Mouse (Mus musculus): ENCODE data around the gene Tulp3. TPM values are rescaled to one million over a fixed set of nuclear protein-coding genes. Genes with fewer than 3 reads are reported as not detected.
"Not testable (repeated sequence)": the region's sequence is repeated elsewhere in the genome, so short reads cannot be mapped to it uniquely, and the experiment has no call there.

The Tulp3 gene
- polyA plus RNA-seq, 1 experiment: 0.07 TPM

GRCm38 (mm10) chr6:128338876-128339275 lies 16.8 kb downstream of the Tulp3 start:
- no peak overlapping the region for H3K4me3 ChIP-seq (replicated peaks)
- no peaks in the 10 kb centered on the region for H3K9me3 ChIP-seq (ENCODE audit: control insufficient read depth, low read length)
- H3K36me3 ChIP-seq (ENCODE audit: control insufficient read depth): no peaks in the 10 kb centered on the region
- no peaks in the 10 kb centered on the region for H3K27me3 ChIP-seq (ENCODE audit: control insufficient read depth)
- TF ChIP-seq GATA1 (IDR thresholded peaks at IDR 0.05; ENCODE audit: low read length) (no peak), TAL1 (IDR thresholded peaks at IDR 0.05; ENCODE audit: low read length) (no peak)
- H3K4me1 ChIP-seq (ENCODE audit: control insufficient read depth): no peaks in the 10 kb centered on the region

GRCm38 (mm10) chr6:128337467-128337866 lies 18.2 kb downstream of the Tulp3 start:
- Histone ChIP-seq H3K4me1 (ENCODE audit: control insufficient read depth) (no peaks in the 10 kb centered on the region), H3K27me3 (ENCODE audit: control insufficient read depth) (no peaks in the 10 kb centered on the region), H3K4me3 (replicated peaks) (no peak overlapping the region), H3K9me3 (ENCODE audit: control insufficient read depth, low read length) (no peaks in the 10 kb centered on the region), H3K36me3 (ENCODE audit: control insufficient read depth) (no peaks in the 10 kb centered on the region)
- TF ChIP-seq TAL1 (IDR thresholded peaks at IDR 0.05; ENCODE audit: low read length) (no peak), GATA1 (IDR thresholded peaks at IDR 0.05; ENCODE audit: low read length) (no peak)

- TF ChIP-seq GATA1 (IDR thresholded peaks at IDR 0.05; ENCODE audit: low read length) (no peak), TAL1 (IDR thresholded peaks at IDR 0.05; ENCODE audit: low read length) (no peak)
- H3K9me3 ChIP-seq (ENCODE audit: control insufficient read depth, low read length): no peaks in the 10 kb centered on the region
- H3K4me1 ChIP-seq (ENCODE audit: control insufficient read depth): no peaks in the 10 kb centered on the region
- no peaks in the 10 kb centered on the region for H3K36me3 ChIP-seq (ENCODE audit: control insufficient read depth)
- no peaks in the 10 kb centered on the region for H3K27me3 ChIP-seq (ENCODE audit: control insufficient read depth)
- H3K4me3 ChIP-seq (replicated peaks): no peak overlapping the region
These were observed 21.1 kb downstream of the Tulp3 start for GRCm38 (mm10) chr6:128334397-128335124.

- no peak overlapping the region for H3K4me3 ChIP-seq (replicated peaks)
- TF ChIP-seq GATA1 (IDR thresholded peaks at IDR 0.05; ENCODE audit: low read length) (no peak), TAL1 (IDR thresholded peaks at IDR 0.05; ENCODE audit: low read length) (no peak)
These were observed 37.3 kb downstream of the Tulp3 start for GRCm38 (mm10) chr6:128318317-128318716.

GRCm38 (mm10) chr6:128315597-128315996 lies 40.1 kb downstream of the Tulp3 start:
- TF ChIP-seq TAL1 (IDR thresholded peaks at IDR 0.05; ENCODE audit: low read length): no peak
- no peak for TF ChIP-seq GATA1 (IDR thresholded peaks at IDR 0.05; ENCODE audit: low read length)

More at GRCm38 (mm10) chr6:128318317-128318716, 37.3 kb downstream of the Tulp3 start:
- Histone ChIP-seq H3K9me3 (ENCODE audit: control insufficient read depth, low read length) (no peaks in the 10 kb centered on the region), H3K27me3 (ENCODE audit: control insufficient read depth) (no peaks in the 10 kb centered on the region), H3K36me3 (ENCODE audit: control insufficient read depth) (no peaks in the 10 kb centered on the region; the same call in 1 of the 2 replicates), H3K4me1 (ENCODE audit: control insufficient read depth) (no peaks in the 10 kb centered on the region)

GRCm38 (mm10) chr6:128314796-128315195 lies 40.9 kb downstream of the Tulp3 start:
- Histone ChIP-seq H3K9me3 (ENCODE audit: control insufficient read depth, low read length) (no peaks in the 10 kb centered on the region), H3K4me3 (replicated peaks) (no peak overlapping the region), H3K36me3 (ENCODE audit: control insufficient read depth) (no peaks in the 10 kb centered on the region), H3K4me1 (ENCODE audit: control insufficient read depth) (no peaks in the 10 kb centered on the region), H3K27me3 (ENCODE audit: control insufficient read depth) (no peaks in the 10 kb centered on the region)
- TF ChIP-seq GATA1 (IDR thresholded peaks at IDR 0.05; ENCODE audit: low read length) (no peak), TAL1 (IDR thresholded peaks at IDR 0.05; ENCODE audit: low read length) (no peak)

More at GRCm38 (mm10) chr6:128315597-128315996, 40.1 kb downstream of the Tulp3 start:
- no peaks in the 10 kb centered on the region for H3K4me1 ChIP-seq (ENCODE audit: control insufficient read depth)
- H3K36me3 ChIP-seq (ENCODE audit: control insufficient read depth): no peaks in the 10 kb centered on the region
- no peaks in the 10 kb centered on the region for H3K9me3 ChIP-seq (ENCODE audit: control insufficient read depth, low read length)
- no peak overlapping the region for H3K4me3 ChIP-seq (replicated peaks)
- no peaks in the 10 kb centered on the region for H3K27me3 ChIP-seq (ENCODE audit: control insufficient read depth)

GRCm38 (mm10) chr6:128308311-128308710 lies 47.3 kb downstream of the Tulp3 start:
- no peak overlapping the region for H3K4me3 ChIP-seq (replicated peaks)
- H3K9me3 ChIP-seq (ENCODE audit: control insufficient read depth, low read length): no peaks in the 10 kb centered on the region
- no peaks in the 10 kb centered on the region for H3K27me3 ChIP-seq (ENCODE audit: control insufficient read depth)
- no peaks in the 10 kb centered on the region for H3K36me3 ChIP-seq (ENCODE audit: control insufficient read depth)
- H3K4me1 ChIP-seq (ENCODE audit: control insufficient read depth): no peaks in the 10 kb centered on the region
- TF ChIP-seq TAL1 (IDR thresholded peaks at IDR 0.05; ENCODE audit: low read length) (no peak), GATA1 (IDR thresholded peaks at IDR 0.05; ENCODE audit: low read length) (no peak)

- peaks cover 3% of the 10 kb centered on the region; the same call in 1 of the 2 replicates for H3K9me3 ChIP-seq (ENCODE audit: control insufficient read depth, low read length)
- peaks cover 4% of the 10 kb centered on the region; the same call in 1 of the 2 replicates for H3K4me1 ChIP-seq (ENCODE audit: control insufficient read depth)
- no peak overlapping the region for H3K4me3 ChIP-seq (replicated peaks)
- TF ChIP-seq TAL1 (IDR thresholded peaks at IDR 0.05; ENCODE audit: low read length): no peak
- no peak for TF ChIP-seq GATA1 (IDR thresholded peaks at IDR 0.05; ENCODE audit: low read length)
- H3K27me3 ChIP-seq (ENCODE audit: control insufficient read depth): peaks cover 27% of the 10 kb centered on the region
- no peaks in the 10 kb centered on the region for H3K36me3 ChIP-seq (ENCODE audit: control insufficient read depth)
These were observed 50.9 kb downstream of the Tulp3 start for GRCm38 (mm10) chr6:128304801-128305200.

- H3K27me3 ChIP-seq (ENCODE audit: control insufficient read depth): peaks cover 47% of the 10 kb centered on the region
- not testable (repeated sequence) for H3K36me3 ChIP-seq (ENCODE audit: control insufficient read depth); H3K4me3 ChIP-seq (replicated peaks); H3K9me3 ChIP-seq (ENCODE audit: control insufficient read depth, low read length); H3K4me1 ChIP-seq (ENCODE audit: control insufficient read depth)
These were observed 53.0 kb downstream of the Tulp3 start for GRCm38 (mm10) chr6:128302640-128303039.
